Mouse (Mus musculus): Measurements from ENCODE around the gene Tmem38a. TPM values are rescaled to one million over a fixed set of nuclear protein-coding genes. Genes with fewer than 3 reads are reported as not detected.

Gene Tmem38a
- polyA plus RNA-seq (2014; fragmentation: Nextera tagmentation; extraction: Ambion mirVana) = 16.2 and 18.8 TPM in 2 replicates

DNA sequence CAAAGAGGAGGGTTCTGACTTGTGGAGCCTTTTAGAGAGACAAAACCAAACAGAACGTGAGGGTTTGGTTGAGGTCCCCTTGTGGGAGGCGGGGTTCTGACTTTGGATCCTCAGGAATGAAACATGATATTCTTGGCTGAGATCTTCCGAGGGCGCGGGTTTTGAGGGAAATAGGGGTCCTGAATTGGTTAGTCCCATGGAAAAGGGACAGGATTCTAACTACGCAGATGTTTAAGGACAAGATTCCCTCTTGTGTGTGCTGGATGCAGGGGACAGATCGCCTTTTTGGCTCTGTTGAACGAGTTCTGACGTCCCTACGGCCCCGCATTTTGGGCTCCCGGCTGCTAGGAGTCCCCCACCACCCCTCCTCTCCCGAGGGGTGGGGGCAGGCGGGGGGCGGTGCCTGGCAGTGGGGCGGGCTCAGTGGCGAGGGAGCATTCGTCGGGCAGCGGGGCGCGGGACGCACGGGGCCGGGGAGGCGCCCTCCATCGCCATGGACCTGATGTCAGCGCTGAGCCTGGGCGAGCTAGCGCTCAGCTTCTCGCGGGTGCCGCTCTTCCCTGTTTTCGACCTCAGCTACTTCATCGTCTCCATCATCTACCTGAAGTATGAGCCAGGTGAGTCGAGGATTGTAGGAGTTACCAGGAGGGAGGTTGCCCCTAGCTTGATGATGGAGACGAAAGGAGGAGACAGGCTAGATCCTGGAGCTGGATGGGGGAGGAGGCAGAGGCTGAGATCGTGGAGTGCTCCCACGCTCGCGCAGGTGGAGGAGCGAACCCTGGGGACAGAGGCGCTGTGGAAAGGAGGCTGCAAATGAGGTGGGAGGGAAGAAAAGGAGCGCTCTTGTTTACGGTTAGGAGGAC, at the start of gene Tmem38a:
Gene Tmem38a, plus strand, starts transcription at position 445 of the 863 bp plus-strand sequence.
- Histone ChIP-seq H3K4me1 (ENCODE audit: control insufficient read depth, insufficient read depth, low read length) (peaks cover 14% of the 10 kb centered on the region), H3K4me3 (ENCODE audit: low read depth, low read length) (peak within 1 kb of the TSS; percentile 70), H3K9me3 (replicated peaks; ENCODE audit: control insufficient read depth, low read length) (no peaks in the 10 kb centered on the region), H3K36me3 (ENCODE audit: control insufficient read depth, insufficient read depth, low read length) (peaks cover 30% of the 10 kb centered on the region), H3K9ac (ENCODE audit: low read length) (peak within 1 kb of the TSS; percentile 79), H3K27ac (ENCODE audit: low read depth, low read length) (peak within 1 kb of the TSS; percentile 82), H3K4me2 (ENCODE audit: low read length) (peak within 1 kb of the TSS; percentile 97), H3K27me3 (replicated peaks; ENCODE audit: control insufficient read depth, insufficient read depth, low read length) (no peaks in the 10 kb centered on the region)
- ATAC-seq (peak; percentile 21; the same call in 1 of the 2 replicates), DNase-seq (ENCODE audit: low spot score) (peak; percentile 72)
- under 1% methylated on average over 45 of the region's 45 CpGs for WGBS

DNA sequence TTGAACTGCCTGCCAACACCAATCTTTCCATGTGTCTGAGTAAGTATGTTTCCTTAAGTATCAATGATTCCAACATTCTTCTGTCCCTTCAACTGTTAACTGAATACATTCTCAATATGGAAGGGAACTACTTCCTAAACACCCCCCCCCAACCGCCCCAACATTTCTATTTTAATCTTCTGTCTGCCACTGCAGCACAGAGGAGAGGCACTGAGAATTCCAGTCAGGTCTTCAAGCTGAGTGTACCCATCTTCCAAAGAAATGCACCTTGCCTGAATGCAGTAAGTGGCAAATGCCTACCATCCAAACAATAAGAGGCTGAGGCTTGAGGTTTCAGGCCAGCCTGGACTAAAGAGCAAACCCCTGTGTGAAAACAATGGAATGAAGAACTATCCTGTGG, 39.8 kb upstream of the Tmem38a start:
- ATAC-seq (no peak), DNase-seq (ENCODE audit: low spot score) (no peak)
- Histone ChIP-seq H3K9me3 (replicated peaks; ENCODE audit: control insufficient read depth, low read length) (no peaks in the 10 kb centered on the region), H3K4me3 (ENCODE audit: low read depth, low read length) (no peak overlapping the region), H3K9ac (ENCODE audit: low read length) (no peak overlapping the region), H3K27ac (ENCODE audit: low read depth, low read length) (no peak overlapping the region), H3K4me1 (ENCODE audit: control insufficient read depth, insufficient read depth, low read length) (no peaks in the 10 kb centered on the region), H3K27me3 (replicated peaks; ENCODE audit: control insufficient read depth, insufficient read depth, low read length) (no peaks in the 10 kb centered on the region), H3K4me2 (ENCODE audit: low read length) (no peak overlapping the region), H3K36me3 (ENCODE audit: control insufficient read depth, insufficient read depth, low read length) (no peaks in the 10 kb centered on the region)
- WGBS = 91% methylated on average over 1 of the region's 1 CpGs

DNA sequence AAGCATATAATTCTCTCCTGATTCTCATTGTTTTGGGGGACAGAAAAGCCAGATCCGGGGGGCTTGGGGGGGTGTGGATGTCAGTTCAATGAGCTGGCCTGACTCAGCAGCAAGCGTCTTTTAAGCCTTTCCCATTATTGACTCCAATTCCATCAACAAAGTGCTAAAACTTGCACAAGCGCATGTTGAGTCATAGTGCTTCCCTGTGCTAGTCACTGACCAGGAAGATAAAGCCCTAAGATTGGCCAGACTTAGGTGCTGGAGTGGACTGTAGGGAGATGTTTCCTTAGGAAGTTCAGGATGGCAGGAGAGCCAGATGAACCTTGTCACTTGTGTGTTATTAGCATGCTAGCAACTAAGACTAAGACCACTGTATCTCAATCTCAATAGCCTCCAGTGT, 37.0 kb upstream of the Tmem38a start:
- no peak for ATAC-seq
- Histone ChIP-seq H3K4me2 (ENCODE audit: low read length) (no peak overlapping the region), H3K27ac (ENCODE audit: low read depth, low read length) (no peak overlapping the region), H3K27me3 (replicated peaks; ENCODE audit: control insufficient read depth, insufficient read depth, low read length) (no peaks in the 10 kb centered on the region), H3K9me3 (replicated peaks; ENCODE audit: control insufficient read depth, low read length) (no peaks in the 10 kb centered on the region), H3K9ac (ENCODE audit: low read length) (no peak overlapping the region), H3K36me3 (ENCODE audit: control insufficient read depth, insufficient read depth, low read length) (no peaks in the 10 kb centered on the region), H3K4me3 (ENCODE audit: low read depth, low read length) (no peak overlapping the region), H3K4me1 (ENCODE audit: control insufficient read depth, insufficient read depth, low read length) (no peaks in the 10 kb centered on the region)
- no peak for DNase-seq (ENCODE audit: low spot score)
- 94% methylated on average over 3 of the region's 3 CpGs for WGBS

DNA sequence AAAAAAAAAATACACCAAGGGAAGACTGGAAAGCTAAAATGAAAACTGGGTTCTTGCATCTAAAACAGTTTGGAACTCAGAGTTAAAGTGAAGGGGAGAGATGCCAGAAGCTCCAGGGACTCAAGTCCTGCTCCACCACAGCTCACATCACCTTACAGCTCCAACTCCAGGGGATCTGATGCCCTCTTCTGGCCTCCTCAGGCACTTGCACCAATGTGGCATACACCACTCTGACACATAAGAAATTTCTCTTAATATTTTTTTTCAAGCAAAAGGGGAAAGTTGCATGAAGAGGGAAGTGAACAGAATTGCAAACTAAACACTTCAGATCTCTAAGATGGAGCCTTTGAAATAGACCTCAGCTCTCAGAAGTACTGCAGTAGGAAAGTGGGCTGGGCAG, 32.6 kb upstream of the Tmem38a start:
- no peak overlapping the region for H3K9ac ChIP-seq (ENCODE audit: low read length)
- no peak overlapping the region for H3K4me3 ChIP-seq (ENCODE audit: low read depth, low read length)
- H3K27ac ChIP-seq (ENCODE audit: low read depth, low read length) = no peak overlapping the region
- no peaks in the 10 kb centered on the region for H3K27me3 ChIP-seq (replicated peaks; ENCODE audit: control insufficient read depth, insufficient read depth, low read length)
- DNase-seq (ENCODE audit: low spot score) = no peak
- ATAC-seq = no peak
- H3K36me3 ChIP-seq (ENCODE audit: control insufficient read depth, insufficient read depth, low read length) = peaks cover 5% of the 10 kb centered on the region; the same call in 1 of the 2 replicates
- no peaks in the 10 kb centered on the region for H3K9me3 ChIP-seq (replicated peaks; ENCODE audit: control insufficient read depth, low read length)
- no peak overlapping the region for H3K4me2 ChIP-seq (ENCODE audit: low read length)
- no peaks in the 10 kb centered on the region for H3K4me1 ChIP-seq (ENCODE audit: control insufficient read depth, insufficient read depth, low read length)

DNA sequence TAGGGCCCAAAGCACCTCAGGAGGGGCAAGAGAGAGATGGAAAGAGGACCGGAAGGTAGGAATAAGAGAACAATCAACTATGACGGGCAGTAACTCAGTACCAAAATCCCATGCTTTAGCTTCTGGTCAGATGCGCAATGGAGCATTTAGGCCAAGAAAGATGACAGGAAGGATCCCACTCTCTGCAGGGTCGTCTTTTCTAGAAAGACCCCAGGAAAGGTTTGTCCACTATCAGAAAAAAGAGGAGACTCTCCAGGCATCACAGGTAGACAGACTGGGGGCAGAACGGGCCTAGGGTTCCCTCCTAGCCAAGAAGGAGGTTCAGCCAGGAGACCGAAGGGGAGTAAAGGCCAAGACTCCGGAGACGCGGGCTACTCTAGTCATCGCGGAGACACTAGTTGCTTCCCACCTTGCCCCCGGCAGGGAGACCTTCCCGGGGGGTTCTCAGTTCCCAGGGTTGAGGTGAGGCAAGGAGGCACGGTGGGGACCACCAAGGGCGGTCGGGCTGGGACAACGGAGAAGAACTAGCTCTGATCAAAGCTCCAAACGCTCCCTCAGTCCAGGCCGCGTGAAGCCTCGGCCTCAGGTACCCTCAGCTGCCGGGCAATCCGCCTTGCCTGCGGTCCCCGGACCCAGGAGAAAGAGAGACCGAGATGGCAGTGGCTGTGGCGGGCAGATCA, 24.6 kb upstream of the Tmem38a start:
- H3K9me3 ChIP-seq (replicated peaks; ENCODE audit: control insufficient read depth, low read length) = no peaks in the 10 kb centered on the region
- no peak overlapping the region for H3K27ac ChIP-seq (ENCODE audit: low read depth, low read length)
- peak overlapping the region; percentile 98 for H3K4me2 ChIP-seq (ENCODE audit: low read length)
- DNase-seq (ENCODE audit: low spot score) (no peak), ATAC-seq (no peak; the same call in 1 of the 2 replicates)
- WGBS = 2% methylated on average over 27 of the region's 27 CpGs
- peak overlapping the region; percentile 97 for H3K9ac ChIP-seq (ENCODE audit: low read length)
- H3K4me3 ChIP-seq (ENCODE audit: low read depth, low read length) = peak overlapping the region; percentile 95
- H3K27me3 ChIP-seq (replicated peaks; ENCODE audit: control insufficient read depth, insufficient read depth, low read length) = no peaks in the 10 kb centered on the region
- peaks cover 5% of the 10 kb centered on the region; the same call in 1 of the 2 replicates for H3K36me3 ChIP-seq (ENCODE audit: control insufficient read depth, insufficient read depth, low read length)
- H3K4me1 ChIP-seq (ENCODE audit: control insufficient read depth, insufficient read depth, low read length) = peaks cover 19% of the 10 kb centered on the region

DNA sequence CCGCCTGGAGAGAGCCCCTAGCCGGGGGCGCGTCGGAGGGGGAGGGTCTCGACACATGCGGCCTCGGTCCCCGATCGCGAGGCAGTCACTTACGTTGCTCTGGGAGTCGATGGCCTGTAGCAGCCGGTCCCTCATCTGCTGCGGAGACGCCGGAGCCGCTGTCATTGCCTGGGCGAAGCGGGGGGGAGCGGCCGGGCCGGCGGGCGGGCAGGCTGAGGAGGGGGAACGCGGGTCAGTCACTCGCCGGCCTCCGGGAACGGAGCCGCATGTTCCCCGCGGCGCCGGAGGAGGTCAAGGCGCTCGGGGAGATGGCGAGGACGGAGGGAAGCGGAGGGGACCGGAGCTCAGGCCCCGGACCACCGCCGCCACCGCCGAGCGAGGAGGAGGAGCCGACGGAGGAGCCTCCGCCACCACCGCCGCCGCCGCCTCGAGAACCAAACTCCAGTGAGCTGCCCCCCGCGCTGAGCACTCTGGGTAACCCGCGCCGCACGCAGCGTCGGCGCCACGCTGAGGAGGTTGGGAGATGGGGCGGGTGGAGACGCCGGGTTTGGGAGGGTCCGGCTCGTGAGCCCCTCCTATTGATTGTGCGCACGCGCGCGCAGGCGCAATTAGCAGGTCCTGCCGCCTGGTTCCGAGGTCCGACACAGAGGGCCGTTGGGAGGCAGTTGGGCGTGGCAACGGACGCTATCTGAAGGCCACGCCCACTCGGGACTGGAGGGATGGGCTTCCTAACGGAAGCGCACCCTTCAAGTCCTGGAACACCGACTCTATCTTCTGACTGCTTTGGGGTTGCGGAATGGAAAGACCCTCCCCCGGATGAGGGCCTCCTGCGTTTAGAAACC, 23.8 kb upstream of the Tmem38a start, which contains the start of gene Med26:
Gene Med26, minus strand, starts transcription at position 469 of the 842 bp plus-strand sequence.
- peak; percentile 99 for DNase-seq (ENCODE audit: low spot score)
- H3K4me2 ChIP-seq (ENCODE audit: low read length) = peak within 1 kb of the TSS; percentile 98
- peak within 1 kb of the TSS; percentile 78 for H3K27ac ChIP-seq (ENCODE audit: low read depth, low read length)
- peak within 1 kb of the TSS; percentile 97 for H3K9ac ChIP-seq (ENCODE audit: low read length)
- peak; percentile 97 for ATAC-seq
- WGBS = under 1% methylated on average over 89 of the region's 92 CpGs
- no peaks in the 10 kb centered on the region for H3K9me3 ChIP-seq (replicated peaks; ENCODE audit: control insufficient read depth, low read length)
- H3K4me3 ChIP-seq (ENCODE audit: low read depth, low read length) = peak within 1 kb of the TSS; percentile 95
- H3K36me3 ChIP-seq (ENCODE audit: control insufficient read depth, insufficient read depth, low read length) = peaks cover 5% of the 10 kb centered on the region; the same call in 1 of the 2 replicates
- H3K4me1 ChIP-seq (ENCODE audit: control insufficient read depth, insufficient read depth, low read length) = peaks cover 19% of the 10 kb centered on the region
- no peaks in the 10 kb centered on the region for H3K27me3 ChIP-seq (replicated peaks; ENCODE audit: control insufficient read depth, insufficient read depth, low read length)

DNA sequence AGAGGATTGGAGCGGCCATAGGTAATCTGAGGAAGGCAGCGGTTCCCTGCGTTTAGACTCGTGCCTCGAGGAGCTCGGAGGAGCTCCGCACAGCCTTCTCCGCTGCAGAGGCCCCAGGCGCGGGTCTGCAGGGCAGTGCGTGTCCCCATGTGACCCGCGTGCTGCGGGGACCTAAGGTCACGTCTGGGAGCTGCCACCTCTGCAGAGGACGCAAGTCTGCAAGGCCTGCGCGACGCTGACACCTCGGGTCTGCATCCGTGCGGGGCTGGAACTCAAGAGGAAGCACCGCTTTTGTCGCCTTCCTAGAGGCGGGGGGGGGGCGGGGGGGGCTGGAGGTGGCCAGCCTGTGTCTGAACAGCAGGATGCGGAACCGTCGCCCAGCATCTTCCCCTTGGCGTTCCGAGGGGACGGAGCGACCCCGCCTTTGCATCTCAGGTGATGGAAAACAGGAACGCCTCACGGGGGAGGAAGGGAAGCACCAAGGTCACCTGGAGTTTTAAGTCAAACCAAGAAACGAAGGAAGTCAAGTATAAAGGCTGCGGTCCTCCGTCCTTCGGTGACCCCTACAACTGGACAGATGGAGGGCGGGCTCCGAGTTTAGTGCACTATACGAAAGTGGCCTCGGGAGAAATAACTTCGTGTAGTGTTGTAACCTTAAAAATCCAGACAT, 23.1 kb upstream of the Tmem38a start:
- WGBS = under 1% methylated on average over 45 of the region's 45 CpGs
- DNase-seq (ENCODE audit: low spot score) (peak; percentile 3), ATAC-seq (peak; percentile 75; the same call in 1 of the 2 replicates)

DNA sequence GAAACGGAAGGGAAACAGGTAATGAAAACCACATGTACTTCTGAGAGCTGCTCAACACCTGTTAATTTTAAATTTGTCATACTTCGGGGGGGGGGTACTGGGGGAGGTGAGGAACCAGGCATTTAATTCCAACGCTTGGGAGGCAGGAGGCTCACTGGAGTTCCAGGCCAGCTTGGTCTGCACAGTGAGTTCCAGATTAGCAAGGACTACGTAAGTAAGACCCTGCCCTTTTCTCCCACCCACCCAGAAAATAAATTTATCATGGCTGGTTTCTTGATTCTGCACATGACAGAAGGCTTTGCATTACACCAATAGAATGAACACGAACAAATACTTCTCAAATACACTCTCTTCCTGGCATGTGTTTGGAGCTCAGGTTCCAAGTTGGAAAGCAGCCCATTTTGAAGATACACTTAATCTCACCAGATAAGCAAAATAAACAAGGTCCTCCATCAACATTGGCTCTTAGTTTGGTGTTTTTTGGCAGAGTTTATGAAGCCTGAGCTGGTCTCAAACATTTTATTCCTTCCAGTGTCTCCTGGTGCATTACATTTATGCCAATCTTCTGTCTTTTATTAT, 22.5 kb upstream of the Tmem38a start:
- Histone ChIP-seq H3K27ac (ENCODE audit: low read depth, low read length) (no peak overlapping the region), H3K4me1 (ENCODE audit: control insufficient read depth, insufficient read depth, low read length) (peaks cover 19% of the 10 kb centered on the region), H3K27me3 (replicated peaks; ENCODE audit: control insufficient read depth, insufficient read depth, low read length) (no peaks in the 10 kb centered on the region), H3K36me3 (ENCODE audit: control insufficient read depth, insufficient read depth, low read length) (no peaks in the 10 kb centered on the region), H3K9me3 (replicated peaks; ENCODE audit: control insufficient read depth, low read length) (no peaks in the 10 kb centered on the region), H3K4me2 (ENCODE audit: low read length) (peak overlapping the region; percentile 93), H3K4me3 (ENCODE audit: low read depth, low read length) (peak overlapping the region; percentile 95), H3K9ac (ENCODE audit: low read length) (peak overlapping the region; percentile 80)
- DNase-seq (ENCODE audit: low spot score) = peak; percentile 49
- 17% methylated on average over 5 of the region's 5 CpGs for WGBS
- no peak for ATAC-seq

More for the DNA sequence above, 23.1 kb upstream of the Tmem38a start:
- Histone ChIP-seq H3K9me3 (replicated peaks; ENCODE audit: control insufficient read depth, low read length) (no peaks in the 10 kb centered on the region), H3K27me3 (replicated peaks; ENCODE audit: control insufficient read depth, insufficient read depth, low read length) (no peaks in the 10 kb centered on the region), H3K4me2 (ENCODE audit: low read length) (peak overlapping the region; percentile 93), H3K27ac (ENCODE audit: low read depth, low read length) (peak overlapping the region; percentile 78), H3K4me1 (ENCODE audit: control insufficient read depth, insufficient read depth, low read length) (peaks cover 19% of the 10 kb centered on the region), H3K36me3 (ENCODE audit: control insufficient read depth, insufficient read depth, low read length) (peaks cover 4% of the 10 kb centered on the region; the same call in 1 of the 2 replicates), H3K9ac (ENCODE audit: low read length) (peak overlapping the region; percentile 80), H3K4me3 (ENCODE audit: low read depth, low read length) (peak overlapping the region; percentile 95)

Measured in forebrain, embryonic 14.5 days (tissue).